Mouse (Mus musculus): Measurements from ENCODE around the gene Rab11b.

DNA sequence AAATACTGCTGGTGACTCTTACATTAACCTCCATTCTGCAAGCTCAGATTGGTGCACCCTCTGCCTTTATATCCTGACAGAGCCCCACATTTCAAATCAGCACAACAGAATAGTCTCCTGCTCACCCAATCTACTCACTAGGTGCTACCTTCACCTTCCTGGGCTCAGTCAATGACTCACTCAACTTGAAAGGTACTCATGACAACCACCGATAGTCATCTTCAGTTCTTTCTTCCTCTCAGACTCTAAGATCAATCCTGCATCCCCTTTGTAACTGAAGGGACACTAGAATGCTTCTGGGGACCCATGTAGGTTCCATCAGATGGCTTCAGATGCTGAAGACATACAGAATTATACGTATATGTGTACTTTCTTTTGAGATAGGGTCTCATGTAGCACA lies 8.0 kb downstream of the Rab11b start:
- TF ChIP-seq POLR2A (IDR thresholded peaks at IDR 0.05; ENCODE audit: borderline replicate concordance, extremely low read depth, low read depth, low read length): no peak
- no peak for TF ChIP-seq CTCF (IDR thresholded peaks at IDR 0.05; ENCODE audit: insufficient read depth, low read length)

Measured in lung, adult 2 months (tissue).